Mouse (Mus musculus) midbrain, postnatal 0 days (tissue): ENCODE results near the gene Nlrc3. TPM values are rescaled to one million over a fixed set of nuclear protein-coding genes. Genes with fewer than 3 reads are reported as not detected.
"Not testable (repeated sequence)": the region's sequence is repeated elsewhere in the genome, so short reads cannot be mapped to it uniquely, and the experiment has no call there.

Source experiments
- ATAC-seq: fragments of 200-750 bp; cut with Nextera tagmentation; 2 replicates; pipeline ENCODE4 v1.8.0; 2017; ENCODE audit warnings: moderate number of reproducible peaks, mild to moderate bottlenecking, moderate TSS enrichment, moderate library complexity; ENCODE audit not compliant: low FRiP score
- DNase-seq: peaks from one replicate; pipeline ENCODE4 v3.0.0-alpha.2; 2015; ENCODE audit warnings: low spot score
- H3K27ac ChIP-seq: fragments of 300-500 bp; sonication (generic); 2 replicates; pipeline ENCODE4 v1.5.1; 2014; ENCODE audit warnings: low read depth, mild to moderate bottlenecking, low read length, mixed read lengths
- H3K27me3 ChIP-seq: fragments of 300-500 bp; sonication (generic); 2 replicates; pipeline ENCODE4 v1.6.1; 2014; ENCODE audit warnings: low read length, control low read depth, mixed read lengths; ENCODE audit not compliant: insufficient read depth
- H3K36me3 ChIP-seq: fragments of 300-500 bp; sonication (generic); 2 replicates; pipeline ENCODE4 v1.6.1; 2014; ENCODE audit warnings: low read length, control low read depth, mixed read lengths; ENCODE audit not compliant: insufficient read depth
- H3K4me1 ChIP-seq: fragments of 300-500 bp; sonication (generic); 2 replicates; pipeline ENCODE4 v1.6.1; 2014; ENCODE audit warnings: mild to moderate bottlenecking, control low read depth, antibody characterized with exemption, low read length, mixed read lengths; ENCODE audit not compliant: insufficient read depth
- H3K4me2 ChIP-seq: fragments of 300-500 bp; sonication (generic); 2 replicates; pipeline ENCODE4 v1.6.1; 2014; ENCODE audit warnings: low read depth, mild to moderate bottlenecking, low read length, mixed read lengths; ENCODE audit not compliant: poor library complexity, severe bottlenecking
- H3K4me3 ChIP-seq: fragments of 300-500 bp; sonication (generic); 2 replicates; pipeline ENCODE4 v1.5.1; 2014; ENCODE audit warnings: low read depth, mild to moderate bottlenecking, low read length, moderate library complexity
- H3K9ac ChIP-seq: fragments of 300-500 bp; sonication (generic); replicated peaks from 2 replicates; pipeline ENCODE4 v1.6.1; 2014; ENCODE audit warnings: mild to moderate bottlenecking, low read length, moderate library complexity, mixed read lengths; ENCODE audit not compliant: poor library complexity, severe bottlenecking
- H3K9me3 ChIP-seq: fragments of 300-500 bp; sonication (generic); 2 replicates; pipeline ENCODE4 v1.6.1; 2016; ENCODE audit warnings: low read length, control low read depth
- CTCF ChIP-seq: IDR thresholded peaks from 2 replicates; pipeline ENCODE4 v1.5.1; 2016; ENCODE audit warnings: antibody characterized with exemption, mild to moderate bottlenecking
- WGBS: fragments of 180-500 bp; shearing (Covaris S2); extraction: QIAGEN DNeasy Blood & Tissue Kit; methylation state at CpG from one replicate; pipeline ENCODE4 v1.1.7; 2014; 5-methylcytosine and 5-hydroxymethylcytosine counted together
- polyA plus RNA-seq: library from polyadenylated mRNA; unstranded; fragments of >200 nt; fragmentation: Nextera tagmentation; extraction: Ambion mirVana; gene quantifications from 2 replicates; pipeline ENCODE4 v1.2.1, GENCODE M21; 2015
- total RNA-seq: library from RNA; depleted of rRNA; stranded (reverse); fragments of >200 nt; gene quantifications from 2 replicates; pipeline ENCODE4 v1.2.3, GENCODE M21; 2014

Gene Nlrc3
- total and polyA plus RNA-seq, 2 experiments from 2014 or later = 0.47 to 0.93 TPM

- no peaks in the 10 kb centered on the region for H3K27me3 ChIP-seq
- no peak overlapping the region for H3K27ac ChIP-seq
- DNase-seq (no peak), ATAC-seq (no peak)
- no peak overlapping the region for H3K4me3 ChIP-seq
- WGBS = 55% methylated on average over 3 of the region's 3 CpGs
- no peaks in the 10 kb centered on the region for H3K4me1 ChIP-seq
- no peaks in the 10 kb centered on the region for H3K9me3 ChIP-seq
- H3K4me2 ChIP-seq = no peak overlapping the region
- no peak for TF ChIP-seq CTCF
- H3K36me3 ChIP-seq = peaks cover 36% of the 10 kb centered on the region
- H3K9ac ChIP-seq = no peak overlapping the region
Measured at GRCm38 (mm10) chr16:3976712-3977111, 280 bp upstream of the Nlrc3 start.

- Histone ChIP-seq H3K4me2 (no peak overlapping the region), H3K4me1 (no peaks in the 10 kb centered on the region), H3K9ac (no peak overlapping the region), H3K36me3 (peaks cover 26% of the 10 kb centered on the region), H3K27me3 (no peaks in the 10 kb centered on the region), H3K9me3 (no peaks in the 10 kb centered on the region), H3K27ac (no peak overlapping the region), H3K4me3 (no peak overlapping the region)
- 92% methylated on average over 7 of the region's 7 CpGs for WGBS
- ATAC-seq = no peak
- DNase-seq = no peak
- TF ChIP-seq CTCF = no peak
Measured at GRCm38 (mm10) chr16:3975658-3976057, 774 bp downstream of the Nlrc3 start.

- not testable (repeated sequence) for H3K9ac ChIP-seq, H3K4me1 ChIP-seq, H3K4me2 ChIP-seq, H3K27ac ChIP-seq, H3K4me3 ChIP-seq, ATAC-seq, H3K27me3 ChIP-seq, H3K9me3 ChIP-seq
- peak; percentile 66 for DNase-seq
- H3K36me3 ChIP-seq = peaks cover 15% of the 10 kb centered on the region
- 92% methylated on average over 19 of the region's 19 CpGs for WGBS
Measured at GRCm38 (mm10) chr16:3974456-3974855, 2.0 kb downstream of the Nlrc3 start.

GRCm38 (mm10) chr16:3965534-3965933, 10.9 kb downstream of the Nlrc3 start:
- WGBS = 85% methylated on average over 3 of the region's 3 CpGs
- Histone ChIP-seq H3K4me1 (no peaks in the 10 kb centered on the region), H3K27me3 (no peaks in the 10 kb centered on the region), H3K9me3 (no peaks in the 10 kb centered on the region), H3K9ac (no peak overlapping the region), H3K36me3 (no peaks in the 10 kb centered on the region), H3K4me3 (no peak overlapping the region), H3K4me2 (no peak overlapping the region), H3K27ac (no peak overlapping the region)
- TF ChIP-seq CTCF = no peak
- DNase-seq = no peak
- ATAC-seq = no peak

- no peaks in the 10 kb centered on the region for H3K27me3 ChIP-seq
- H3K4me3 ChIP-seq = no peak overlapping the region
- WGBS = 76% methylated on average over 10 of the region's 10 CpGs
- no peaks in the 10 kb centered on the region for H3K4me1 ChIP-seq
- no peak overlapping the region for H3K27ac ChIP-seq
- no peak overlapping the region for H3K9ac ChIP-seq
- DNase-seq = no peak
- ATAC-seq = no peak
- no peak overlapping the region for H3K4me2 ChIP-seq
- TF ChIP-seq CTCF = no peak
- H3K9me3 ChIP-seq = no peaks in the 10 kb centered on the region
- H3K36me3 ChIP-seq = no peaks in the 10 kb centered on the region
Measured at GRCm38 (mm10) chr16:3964990-3965389, 11.4 kb downstream of the Nlrc3 start.

GRCm38 (mm10) chr16:3959261-3959660, 17.2 kb downstream of the Nlrc3 start:
- Histone ChIP-seq H3K36me3 (no peaks in the 10 kb centered on the region), H3K27ac (no peak overlapping the region), H3K4me3 (no peak overlapping the region), H3K4me2 (no peak overlapping the region), H3K4me1 (no peaks in the 10 kb centered on the region; the same call in 1 of the 2 replicates), H3K9me3 (no peaks in the 10 kb centered on the region), H3K27me3 (no peaks in the 10 kb centered on the region), H3K9ac (no peak overlapping the region)
- 66% methylated on average over 2 of the region's 2 CpGs for WGBS
- DNase-seq = no peak
- ATAC-seq = no peak
- no peak for TF ChIP-seq CTCF

GRCm38 (mm10) chr16:3956369-3956768, 20.1 kb downstream of the Nlrc3 start:
- WGBS = 87% methylated on average over 6 of the region's 6 CpGs
- TF ChIP-seq CTCF = no peak
- no peaks in the 10 kb centered on the region for H3K27me3 ChIP-seq
- H3K4me1 ChIP-seq = no peaks in the 10 kb centered on the region; the same call in 1 of the 2 replicates
- H3K36me3 ChIP-seq = no peaks in the 10 kb centered on the region
- no peak for DNase-seq
- no peak overlapping the region for H3K4me3 ChIP-seq
- no peak overlapping the region for H3K27ac ChIP-seq
- no peak overlapping the region for H3K4me2 ChIP-seq
- H3K9me3 ChIP-seq = no peaks in the 10 kb centered on the region
- no peak overlapping the region for H3K9ac ChIP-seq
- no peak for ATAC-seq
